Mouse (Mus musculus) liver, embryonic 11.5 days (tissue): ENCODE data around the gene Slc13a3. TPM values are rescaled to one million over a fixed set of nuclear protein-coding genes. Genes with fewer than 3 reads are reported as not detected.
A peak's percentile ranks its signal among the peaks of the same experiment; 100 is the strongest.

ENCODE experiments used
- ATAC-seq: fragments of 200-750 bp; cut with Nextera tagmentation; replicated peaks from 2 replicates; pipeline ENCODE4 v1.8.0; 2017; ENCODE audit warnings: moderate number of reproducible peaks, mild to moderate bottlenecking, moderate TSS enrichment, moderate library complexity; ENCODE audit not compliant: low FRiP score
- DNase-seq: peaks from one replicate; pipeline ENCODE4 v3.0.0-alpha.2; 2017; ENCODE audit warnings: low spot score
- H3K27ac ChIP-seq: fragments of 300-500 bp; sonication (generic); 2 replicates; pipeline ENCODE4 v1.5.1; 2014; ENCODE audit warnings: mild to moderate bottlenecking, low read depth, low read length, control low read depth
- H3K27me3 ChIP-seq: fragments of 300-500 bp; sonication (generic); replicated peaks from 2 replicates; pipeline ENCODE4 v1.6.1; 2014; ENCODE audit warnings: low read length, mixed read lengths; ENCODE audit not compliant: control insufficient read depth, insufficient read depth
- H3K36me3 ChIP-seq: fragments of 300-500 bp; sonication (generic); 2 replicates; pipeline ENCODE4 v1.6.1; 2014; ENCODE audit warnings: mild to moderate bottlenecking, low read length, moderate library complexity, mixed read lengths; ENCODE audit not compliant: control insufficient read depth, insufficient read depth
- H3K4me1 ChIP-seq: fragments of 300-500 bp; sonication (generic); replicated peaks from 2 replicates; pipeline ENCODE4 v1.6.1; 2014; ENCODE audit warnings: low read length, mixed read lengths; ENCODE audit not compliant: control insufficient read depth, insufficient read depth
- H3K4me2 ChIP-seq: fragments of 300-500 bp; sonication (generic); 2 replicates; pipeline ENCODE4 v1.6.1; 2014; ENCODE audit warnings: mild to moderate bottlenecking, control low read depth, moderate library complexity
- H3K4me3 ChIP-seq: fragments of 300-500 bp; sonication (generic); 2 replicates; pipeline ENCODE4 v1.5.1; 2014; ENCODE audit warnings: low read depth, low read length, control low read depth
- H3K9ac ChIP-seq: fragments of 300-500 bp; sonication (generic); 2 replicates; pipeline ENCODE4 v1.6.1; 2014; ENCODE audit warnings: low read depth, low read length, control low read depth
- H3K9me3 ChIP-seq: fragments of 300-500 bp; sonication (generic); 2 replicates; pipeline ENCODE4 v1.6.1; 2016; ENCODE audit warnings: low read length, inconsistent platforms, mixed read lengths; ENCODE audit not compliant: control insufficient read depth
- WGBS: fragments of 180-500 bp; shearing (Covaris S2); extraction: QIAGEN DNeasy Blood & Tissue Kit; methylation state at CpG from one replicate; pipeline ENCODE4 v1.1.7; 2014; 5-methylcytosine and 5-hydroxymethylcytosine counted together
- polyA plus RNA-seq: library from polyadenylated mRNA; unstranded; fragments of >200 nt; fragmentation: Nextera tagmentation; extraction: Ambion mirVana; gene quantifications from 2 replicates; pipeline ENCODE4 v1.2.1, GENCODE M21; 2014

Slc13a3 gene
- polyA plus RNA-seq, 1 experiment from 2014 or later: 2.9 TPM

GRCm38 (mm10) chr2:165396831-165397501 lies 76.1 kb downstream of the Slc13a3 start:
- ATAC-seq (no peak), DNase-seq (no peak)
- 55% methylated on average over 19 of the region's 20 CpGs for WGBS
- H3K36me3 ChIP-seq: no peaks in the 10 kb centered on the region
- peak overlapping the region; percentile 11; the same call in 1 of the 2 replicates for H3K27ac ChIP-seq
- H3K4me1 ChIP-seq: peaks cover 16% of the 10 kb centered on the region
- H3K4me2 ChIP-seq: no peak overlapping the region
- no peak overlapping the region for H3K4me3 ChIP-seq
- no peaks in the 10 kb centered on the region for H3K9me3 ChIP-seq
- H3K27me3 ChIP-seq: no peaks in the 10 kb centered on the region; the same call in 1 of the 2 replicates
- H3K9ac ChIP-seq: no peak overlapping the region

- Histone ChIP-seq H3K27ac (0 out of 2 replicates have a peak overlapping the region, but pooled peaks have one; percentile 21), H3K4me1 (peaks cover 3% of the 10 kb centered on the region; the same call in 1 of the 2 replicates), H3K27me3 (no peaks in the 10 kb centered on the region), H3K4me3 (no peak overlapping the region), H3K36me3 (no peaks in the 10 kb centered on the region), H3K9me3 (no peaks in the 10 kb centered on the region), H3K9ac (no peak overlapping the region), H3K4me2 (no peak overlapping the region)
- DNase-seq (no peak), ATAC-seq (no peak)
- WGBS: 81% methylated on average over 4 of the region's 4 CpGs
Measured at GRCm38 (mm10) chr2:165392156-165392555, 80.9 kb downstream of the Slc13a3 start.

DNA sequence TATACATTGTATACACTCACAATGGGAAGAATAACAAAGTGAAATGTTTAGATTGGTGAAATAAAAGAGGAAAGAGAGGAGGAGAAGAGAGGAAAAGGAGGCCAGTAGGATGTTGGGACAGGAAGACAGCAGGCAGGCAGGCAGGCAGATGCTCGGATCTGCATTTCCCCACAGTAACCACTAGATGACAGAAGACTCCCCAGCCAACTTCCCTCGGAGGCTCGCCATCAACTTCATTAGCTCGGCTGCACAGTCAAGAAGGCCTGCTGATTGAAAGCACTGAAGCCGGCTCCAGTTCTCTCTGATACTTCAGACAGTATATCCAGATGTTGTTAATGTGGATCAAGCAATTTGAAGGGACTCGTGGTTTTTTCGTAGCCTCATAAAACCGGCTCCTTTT lies 81.5 kb downstream of the Slc13a3 start:
- Histone ChIP-seq H3K27me3 (no peaks in the 10 kb centered on the region), H3K4me2 (no peak overlapping the region), H3K27ac (0 out of 2 replicates have a peak overlapping the region, but pooled peaks have one; percentile 21), H3K9ac (no peak overlapping the region), H3K4me3 (no peak overlapping the region), H3K4me1 (peaks cover 4% of the 10 kb centered on the region), H3K36me3 (no peaks in the 10 kb centered on the region), H3K9me3 (no peaks in the 10 kb centered on the region)
- ATAC-seq (no peak), DNase-seq (no peak)
- 15% methylated on average over 8 of the region's 8 CpGs for WGBS

DNA sequence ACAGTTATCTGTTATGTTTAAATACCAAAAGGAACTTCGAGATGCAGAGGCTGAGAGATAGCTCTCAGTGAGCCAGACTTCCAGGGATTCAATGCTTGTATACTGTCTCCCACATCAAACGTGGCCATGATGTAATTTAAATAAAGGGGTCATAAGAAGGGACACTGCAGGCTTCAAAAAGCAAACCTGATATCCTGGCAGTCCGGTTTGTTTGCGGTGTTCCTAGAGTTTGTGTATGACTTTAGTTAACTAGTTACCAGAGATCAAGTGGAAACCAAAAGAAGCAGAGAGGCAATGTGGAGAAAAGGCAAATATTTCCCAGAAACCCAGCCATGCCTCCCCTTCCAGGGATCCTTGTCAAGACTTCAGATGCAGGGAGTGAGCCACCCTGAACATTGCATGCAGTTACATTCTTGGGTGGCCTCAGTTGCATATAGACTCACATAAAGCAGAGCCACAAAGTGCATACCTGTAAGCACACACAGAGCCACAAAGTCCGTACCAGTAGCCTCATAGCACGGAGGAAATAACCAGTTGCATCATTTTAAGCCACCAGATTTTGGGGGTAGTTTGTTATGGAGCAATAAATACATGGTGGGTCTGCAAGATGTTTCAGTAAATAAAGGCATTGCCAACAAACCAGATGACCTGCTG lies 83.6 kb downstream of the Slc13a3 start:
- H3K4me1 ChIP-seq: peaks cover 5% of the 10 kb centered on the region
- H3K4me2 ChIP-seq: no peak overlapping the region
- no peak overlapping the region for H3K27ac ChIP-seq
- no peak for DNase-seq
- H3K36me3 ChIP-seq: peaks cover 6% of the 10 kb centered on the region
- no peaks in the 10 kb centered on the region for H3K27me3 ChIP-seq
- H3K9ac ChIP-seq: no peak overlapping the region
- H3K9me3 ChIP-seq: no peaks in the 10 kb centered on the region
- no peak for ATAC-seq
- H3K4me3 ChIP-seq: no peak overlapping the region
- 66% methylated on average over 6 of the region's 6 CpGs for WGBS

- WGBS: 2% methylated on average over 40 of the region's 40 CpGs
- Histone ChIP-seq H3K27ac (peak within 1 kb of the TSS; percentile 71), H3K27me3 (no peaks in the 10 kb centered on the region), H3K4me1 (peaks cover 5% of the 10 kb centered on the region), H3K4me3 (peak within 1 kb of the TSS; percentile 62), H3K4me2 (peak within 1 kb of the TSS; percentile 70), H3K9me3 (no peaks in the 10 kb centered on the region), H3K36me3 (peaks cover 17% of the 10 kb centered on the region), H3K9ac (peak within 1 kb of the TSS; percentile 74)
- DNase-seq (peak; percentile 85), ATAC-seq (peak; percentile 71)
Measured at GRCm38 (mm10) chr2:165387844-165388495, 85.1 kb downstream of the Slc13a3 start, which contains the start of gene Zfp334. TSS of gene Zfp334 (minus strand) at chr2:165388259.

GRCm38 (mm10) chr2:165387370-165387769 lies 85.7 kb downstream of the Slc13a3 start:
- no peak for DNase-seq
- peak overlapping the region; percentile 62 for H3K4me3 ChIP-seq
- peaks cover 23% of the 10 kb centered on the region for H3K36me3 ChIP-seq
- 35% methylated on average over 4 of the region's 4 CpGs for WGBS
- no peaks in the 10 kb centered on the region for H3K27me3 ChIP-seq
- H3K9ac ChIP-seq: peak overlapping the region; percentile 74
- H3K27ac ChIP-seq: no peak overlapping the region
- peak overlapping the region; percentile 70 for H3K4me2 ChIP-seq
- no peaks in the 10 kb centered on the region for H3K9me3 ChIP-seq
- no peak for ATAC-seq
- peaks cover 5% of the 10 kb centered on the region for H3K4me1 ChIP-seq

GRCm38 (mm10) chr2:165380050-165380449 lies 93.0 kb downstream of the Slc13a3 start:
- no peak overlapping the region for H3K9ac ChIP-seq
- H3K27me3 ChIP-seq: no peaks in the 10 kb centered on the region
- no peaks in the 10 kb centered on the region; the same call in 1 of the 2 replicates for H3K4me1 ChIP-seq
- peaks cover 5% of the 10 kb centered on the region; the same call in 1 of the 2 replicates for H3K9me3 ChIP-seq
- DNase-seq (no peak), ATAC-seq (no peak)
- 96% methylated on average over 25 of the region's 25 CpGs for WGBS
- no peak overlapping the region for H3K4me3 ChIP-seq
- no peak overlapping the region for H3K27ac ChIP-seq
- no peak overlapping the region for H3K4me2 ChIP-seq
- peaks cover 49% of the 10 kb centered on the region for H3K36me3 ChIP-seq

- Histone ChIP-seq H3K4me3 (no peak overlapping the region), H3K27me3 (no peaks in the 10 kb centered on the region), H3K4me2 (no peak overlapping the region), H3K9ac (no peak overlapping the region), H3K4me1 (no peaks in the 10 kb centered on the region; the same call in 1 of the 2 replicates), H3K27ac (no peak overlapping the region), H3K9me3 (peaks cover 4% of the 10 kb centered on the region; the same call in 1 of the 2 replicates), H3K36me3 (peaks cover 17% of the 10 kb centered on the region)
- WGBS: 24% methylated on average over 4 of the region's 4 CpGs
- DNase-seq: no peak
- no peak for ATAC-seq
Measured at GRCm38 (mm10) chr2:165376001-165376400, 97.0 kb downstream of the Slc13a3 start.
